Mouse (Mus musculus) testis, adult 2 months (tissue): ENCODE results near the gene Olfr49.

Source experiments
- CTCF ChIP-seq: fragments of 200-500 bp; IDR thresholded peaks from 2 replicates; pipeline ENCODE4 v1.5.1; 2012; ENCODE audit warnings: low read depth, mild to moderate bottlenecking, inconsistent platforms, low read length, moderate library complexity; ENCODE audit not compliant: control insufficient read depth, insufficient read depth, insufficient replicate concordance
- POLR2A ChIP-seq: fragments of 200-500 bp; IDR thresholded peaks from 2 replicates; pipeline ENCODE4 v1.6.1; 2012; ENCODE audit warnings: low read depth, mild to moderate bottlenecking, inconsistent platforms, low read length, moderate library complexity; ENCODE audit not compliant: control insufficient read depth

GRCm38 (mm10) chr14:54272696-54273095 lies 12.0 kb downstream of the Olfr49 start:
- no peak for TF ChIP-seq CTCF
- TF ChIP-seq POLR2A = no peak
